Mouse (Mus musculus): Measurements from ENCODE around the gene Duox1.

DNA sequence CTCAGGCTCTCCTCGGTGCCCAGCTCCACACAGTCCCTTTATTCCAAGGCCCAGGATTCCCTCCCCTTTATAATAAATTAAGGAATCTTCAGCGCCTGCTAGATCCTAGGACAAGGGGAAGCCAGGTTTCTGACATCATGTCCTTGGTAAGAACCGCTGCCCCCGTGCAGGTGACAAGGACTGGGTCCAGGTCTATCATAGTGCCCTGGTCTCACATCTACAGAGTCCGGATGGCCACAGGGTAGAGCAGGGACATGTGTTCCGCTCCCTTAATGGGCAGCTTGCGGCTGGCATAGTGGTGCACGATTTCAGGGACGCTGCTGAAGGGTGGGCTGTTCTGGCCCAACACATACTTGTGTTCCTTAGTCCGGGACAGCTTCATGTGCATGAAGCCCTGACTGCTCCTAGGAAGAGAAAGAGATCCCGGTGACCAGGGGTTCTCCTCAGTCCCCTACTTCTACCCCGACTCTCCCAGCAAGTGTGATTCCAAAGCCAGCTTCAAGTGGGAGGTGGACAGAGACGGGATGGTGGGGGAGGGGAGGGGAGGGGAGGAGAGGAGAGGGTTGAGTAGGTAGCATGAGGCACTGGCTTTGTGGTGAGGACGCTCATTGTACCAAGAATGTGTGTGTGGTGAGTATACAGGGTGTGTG lies 33.8 kb downstream of the Duox1 start:
- no peak for TF ChIP-seq CTCF (IDR thresholded peaks at IDR 0.05; ENCODE audit: control insufficient read depth, insufficient read depth, low read length)
- no peak for TF ChIP-seq POLR2A (IDR thresholded peaks at IDR 0.05; ENCODE audit: borderline replicate concordance, control insufficient read depth, low read depth, low read length)

Data from bone marrow, adult 2 months (tissue).